Mouse (Mus musculus): ENCODE results near the gene Trmt1.

- TF ChIP-seq CTCF (IDR thresholded peaks at IDR 0.05; ENCODE audit: extremely low read depth, insufficient read depth, low read length) (no peak), POLR2A (IDR thresholded peaks at IDR 0.05; ENCODE audit: extremely low read depth, insufficient read depth, low read length) (no peak)
Observed at GRCm38 (mm10) chr8:84693332-84693731, 7.2 kb downstream of the Trmt1 start.
